Mouse (Mus musculus): ENCODE measurements at regions not wholly inside any gene's neighbourhood (a gene's known extent, or its start where the extent isn't known, plus 50 kb on each side); places are given as distances from the start of the nearest gene placed in this dataset.
A peak's percentile ranks its signal among the peaks of the same experiment; 100 is the strongest.

DNA sequence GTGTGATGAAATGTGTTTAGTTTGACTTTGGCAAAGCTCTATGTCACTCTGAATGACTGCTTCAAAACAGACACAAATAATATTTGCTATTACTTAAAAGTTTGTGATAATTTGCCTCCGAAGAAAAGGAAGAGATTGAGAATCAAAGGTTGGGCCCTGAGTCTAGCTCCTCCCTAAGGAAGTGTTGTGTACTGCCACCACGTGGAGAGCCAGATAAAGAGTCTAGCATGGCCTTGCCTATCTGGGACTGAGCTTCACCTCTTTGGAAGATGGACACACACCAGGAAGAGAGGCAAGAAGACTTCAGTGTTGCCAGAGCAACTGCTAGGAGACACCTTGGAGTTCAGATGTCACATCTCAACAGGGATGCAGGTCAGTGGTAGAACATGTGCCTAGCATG lies 258.5 kb downstream of the Cog6 start:
- DNase-seq (ENCODE audit: low spot score in 2 of 2), result peak; percentile 41 to 66

DNA sequence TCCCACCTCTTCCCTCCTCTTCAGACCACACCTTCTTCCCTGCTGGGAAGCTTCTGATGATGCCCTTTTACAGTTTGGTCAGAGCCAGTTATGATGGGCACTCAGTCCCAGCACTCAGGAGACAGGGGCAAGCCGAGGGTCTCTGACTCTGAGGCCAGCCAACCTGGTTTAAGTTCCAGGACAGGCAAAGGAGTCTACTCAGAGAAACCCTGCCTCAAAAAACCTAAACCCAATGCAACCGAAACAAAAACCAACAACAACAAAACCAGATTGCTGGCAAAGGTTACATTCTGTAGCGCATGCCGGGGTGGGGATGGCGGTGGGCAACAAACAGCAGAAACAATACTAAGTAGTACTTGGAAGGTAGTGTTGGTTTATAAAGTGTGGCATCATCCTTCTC lies 260.2 kb downstream of the Cog6 start:
- no peak for DNase-seq (ENCODE audit: low spot score in 2 of 2)

DNA sequence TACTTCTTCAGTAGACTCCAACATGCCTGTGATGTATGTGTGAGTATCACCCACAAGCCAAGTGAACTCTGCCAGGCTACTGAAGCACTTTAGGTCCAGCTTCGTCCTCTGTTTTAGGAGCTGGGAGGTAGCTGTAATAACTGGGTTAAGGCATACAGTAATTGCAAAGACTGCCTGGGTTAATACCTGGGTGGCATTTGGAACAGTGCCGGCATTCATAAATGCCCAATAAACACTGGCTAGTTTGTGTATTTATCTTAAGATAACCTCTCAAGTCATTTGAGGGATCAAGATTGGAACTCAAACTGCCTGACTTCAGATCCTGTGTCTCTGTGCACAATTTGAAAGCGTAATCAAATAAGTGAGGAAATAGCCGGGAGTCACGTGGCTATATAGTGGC lies 261.0 kb downstream of the Cog6 start:
- no peak for DNase-seq (ENCODE audit: low spot score in 2 of 2)

DNA sequence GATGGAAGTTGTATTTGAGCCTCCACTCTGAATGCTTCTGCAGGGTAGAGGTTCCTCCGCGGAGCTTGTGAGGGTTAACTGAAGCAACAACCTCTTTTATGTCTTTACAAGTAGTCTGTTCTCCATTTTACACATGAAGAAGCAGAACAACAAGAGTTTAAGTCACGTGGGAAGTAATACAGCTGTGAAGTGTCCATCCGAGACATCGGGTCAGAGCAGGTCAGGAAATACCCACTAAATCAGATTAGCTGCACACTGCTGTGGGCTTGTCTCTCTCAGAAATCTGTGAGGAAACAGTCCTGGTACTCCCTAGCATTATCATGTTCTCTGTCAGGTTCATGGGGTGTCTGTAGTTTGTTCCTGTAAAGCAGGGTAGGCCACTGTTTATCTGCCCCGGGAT lies 262.1 kb downstream of the Cog6 start:
- DNase-seq (ENCODE audit: low spot score in 2 of 2), result no peak

DNA sequence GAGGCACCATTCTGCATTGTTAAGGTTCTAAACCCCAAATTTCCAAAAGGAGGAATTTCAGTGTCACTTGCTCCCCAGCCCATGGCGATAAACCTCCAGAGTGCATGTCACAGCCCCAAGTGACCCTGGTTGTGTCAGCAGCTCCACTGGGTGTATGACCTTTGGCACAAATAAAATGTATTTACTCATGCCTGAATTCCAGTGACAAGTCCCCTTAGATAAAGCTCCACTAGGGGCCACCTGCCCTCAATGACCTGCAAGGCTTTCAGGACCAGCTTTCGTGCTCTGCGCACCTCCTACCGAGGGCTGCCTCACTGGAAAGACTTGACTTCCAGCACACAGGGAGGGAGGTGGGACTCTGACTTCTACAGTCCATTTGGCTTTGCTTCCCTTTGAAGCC lies 262.6 kb downstream of the Cog6 start:
- no peak for DNase-seq (ENCODE audit: low spot score in 2 of 2)

DNA sequence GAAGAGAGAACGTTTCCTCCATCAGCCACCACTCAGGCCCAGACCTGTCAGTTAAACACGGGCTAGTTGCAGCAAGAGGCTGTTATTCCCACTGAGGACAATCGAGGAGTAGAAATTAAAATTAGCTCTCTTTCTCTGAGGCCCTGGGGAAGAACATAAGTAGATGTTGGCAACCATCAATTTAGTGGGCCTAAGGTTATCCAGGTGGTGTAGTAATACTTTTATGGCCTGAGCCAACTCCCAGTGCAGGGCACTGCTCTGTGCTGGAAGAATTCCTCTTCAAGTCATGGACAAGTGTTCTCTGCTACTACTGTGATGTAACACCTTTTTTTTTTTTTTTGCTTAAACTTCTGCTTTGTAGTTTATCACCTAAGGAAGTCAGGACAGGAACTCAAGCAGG lies 270.1 kb downstream of the Cog6 start:
- no peak for DNase-seq (ENCODE audit: low spot score in 2 of 2)

DNA sequence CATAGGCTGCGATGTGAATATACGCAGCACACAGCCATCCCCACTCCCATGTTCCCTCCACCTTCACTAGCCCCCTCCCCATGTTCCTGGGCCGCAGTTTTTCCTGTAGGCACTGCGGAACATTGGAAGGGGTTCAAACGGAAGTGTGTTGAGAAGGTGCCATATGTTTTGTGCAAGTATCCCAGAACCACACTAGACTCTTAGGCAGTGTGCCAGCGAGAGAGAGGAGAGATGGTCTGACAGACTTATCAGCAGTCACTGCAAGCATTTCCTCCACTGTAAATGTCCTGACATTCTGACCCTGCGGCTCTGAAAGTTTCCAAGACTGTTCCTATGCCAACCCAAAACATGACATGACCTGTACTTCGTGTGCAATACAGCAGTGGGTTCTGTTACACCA lies 272.7 kb downstream of the Cog6 start:
- no peak for DNase-seq (ENCODE audit: low spot score in 2 of 2)

DNA sequence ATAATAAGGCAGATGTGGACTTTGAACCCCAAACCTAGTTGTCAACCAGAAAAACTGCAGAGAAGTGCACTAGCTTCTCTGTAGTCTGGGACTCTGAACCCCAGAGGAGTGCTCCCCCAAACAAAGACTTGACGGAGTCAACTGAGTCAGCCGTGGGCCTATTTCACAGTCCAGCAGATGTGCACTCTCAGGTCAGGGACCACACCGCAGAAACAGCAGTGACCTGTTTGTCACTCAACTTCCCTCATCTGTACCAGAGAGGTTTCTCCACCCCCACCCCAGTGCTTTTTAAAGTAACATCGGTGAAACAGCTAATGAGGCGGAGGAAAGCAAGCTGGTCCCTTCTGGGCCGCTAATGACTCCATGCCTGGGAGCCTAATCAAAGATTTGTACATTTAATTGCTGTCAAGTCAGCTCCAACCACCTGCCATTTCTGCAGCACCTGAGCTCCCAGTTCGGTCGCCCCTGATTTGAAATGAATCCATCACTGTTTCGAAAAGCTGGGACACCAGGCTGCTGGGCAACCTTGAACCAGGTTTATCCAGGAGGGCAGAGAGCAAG lies 276.5 kb downstream of the Cog6 start:
- no peak for DNase-seq (ENCODE audit: low spot score in 2 of 2)

DNA sequence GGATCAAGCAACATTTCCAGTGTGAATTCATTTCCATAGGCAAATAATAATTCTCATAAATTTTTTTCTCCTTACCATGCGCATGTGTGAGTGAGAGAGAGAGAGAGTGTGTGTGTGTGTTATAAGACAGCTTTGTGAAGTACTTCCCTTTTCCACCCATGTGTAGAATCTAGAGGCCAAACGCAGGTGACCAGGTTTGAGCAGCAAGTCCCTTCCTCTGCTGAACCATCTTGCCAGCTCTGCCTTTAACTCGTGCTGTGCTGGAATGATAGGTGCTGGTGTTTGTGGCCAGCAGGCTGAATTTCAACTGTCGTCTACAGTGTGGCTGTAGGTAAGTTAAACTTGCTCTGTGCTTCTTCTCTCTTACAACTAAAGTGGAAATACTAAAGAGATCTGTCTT lies 277.5 kb downstream of the Cog6 start:
- DNase-seq (ENCODE audit: low spot score in 2 of 2), result no peak

DNA sequence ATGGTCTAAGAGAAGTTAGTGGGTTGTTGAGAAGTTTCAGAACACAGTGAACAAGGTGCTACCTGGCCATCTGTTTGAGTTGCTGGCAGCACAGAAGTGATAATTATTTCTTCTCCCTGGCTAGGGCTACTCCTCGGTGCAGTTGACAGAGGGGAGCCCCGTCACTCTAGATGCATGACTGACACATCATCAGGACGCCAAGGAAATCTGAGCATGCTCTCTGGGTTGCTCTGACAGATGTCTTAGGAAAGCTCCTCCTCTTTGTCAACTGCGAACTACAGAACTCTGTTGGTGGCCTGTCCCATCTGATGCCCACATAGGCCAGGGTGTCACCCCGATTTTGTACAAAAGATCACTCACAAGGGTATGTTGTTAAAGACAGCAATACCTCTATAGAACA lies 278.7 kb downstream of the Cog6 start:
- DNase-seq (ENCODE audit: low spot score in 2 of 2), result no peak

DNA sequence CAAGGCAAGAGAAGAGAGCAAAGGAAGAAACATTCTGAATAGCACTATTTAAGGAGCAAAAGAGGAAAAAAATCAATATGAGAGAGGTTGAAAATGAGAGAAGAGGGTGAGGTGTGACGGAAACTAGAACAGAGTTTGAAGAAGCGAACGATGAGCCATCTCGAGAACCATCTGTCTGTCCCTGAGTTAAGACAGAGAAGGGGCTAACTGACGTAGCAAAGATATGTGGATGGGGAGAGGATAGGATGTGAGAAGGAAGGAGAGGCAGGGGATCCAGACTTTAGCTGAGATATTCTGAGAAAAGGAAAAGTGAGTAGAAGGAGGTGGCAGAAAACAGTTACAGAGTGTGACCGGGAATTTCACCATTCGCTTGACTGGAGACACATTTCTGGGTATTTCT lies 281.1 kb downstream of the Cog6 start:
- no peak for DNase-seq (ENCODE audit: low spot score in 2 of 2)

DNA sequence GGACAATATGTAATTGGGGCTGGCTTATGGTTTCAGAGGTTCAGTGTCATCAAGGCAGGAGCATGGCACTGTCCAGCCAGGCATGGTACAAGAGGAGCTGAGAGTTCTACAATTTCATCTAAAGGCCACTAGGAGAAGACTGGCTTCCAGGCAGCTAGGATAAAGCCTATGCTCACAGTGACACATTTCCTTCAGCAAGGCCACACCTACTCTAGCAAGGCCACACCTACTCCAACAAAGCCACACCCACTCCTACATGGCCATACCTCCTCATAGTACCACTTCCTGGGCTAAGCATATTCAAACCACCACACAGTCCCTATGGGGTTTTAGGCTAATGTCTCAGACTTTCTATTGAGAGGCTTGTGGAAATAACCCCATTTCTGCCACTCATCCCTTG lies 285.1 kb downstream of the Cog6 start:
- no peak for DNase-seq (ENCODE audit: low spot score in 2 of 2)

DNA sequence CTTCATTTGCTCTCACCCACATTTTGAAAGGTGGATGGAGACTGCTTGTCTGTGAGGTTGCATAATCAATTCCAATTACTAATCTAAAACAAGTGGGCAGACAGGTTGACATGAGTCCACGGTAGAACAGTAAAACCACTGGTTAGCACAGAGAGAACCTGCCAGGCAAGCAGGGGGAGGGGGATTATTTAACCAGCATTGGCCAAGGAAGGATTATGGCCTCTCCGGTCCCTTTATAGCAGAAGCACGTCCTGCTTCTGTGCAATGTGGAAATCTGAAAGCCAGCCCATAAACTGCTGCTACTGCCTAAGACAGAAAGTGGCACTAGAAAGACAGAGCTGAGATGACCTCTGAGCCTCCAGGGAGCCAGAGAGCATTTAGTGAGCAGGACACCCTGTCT lies 285.5 kb downstream of the Cog6 start:
- no peak for DNase-seq (ENCODE audit: low spot score in 2 of 2)

DNA sequence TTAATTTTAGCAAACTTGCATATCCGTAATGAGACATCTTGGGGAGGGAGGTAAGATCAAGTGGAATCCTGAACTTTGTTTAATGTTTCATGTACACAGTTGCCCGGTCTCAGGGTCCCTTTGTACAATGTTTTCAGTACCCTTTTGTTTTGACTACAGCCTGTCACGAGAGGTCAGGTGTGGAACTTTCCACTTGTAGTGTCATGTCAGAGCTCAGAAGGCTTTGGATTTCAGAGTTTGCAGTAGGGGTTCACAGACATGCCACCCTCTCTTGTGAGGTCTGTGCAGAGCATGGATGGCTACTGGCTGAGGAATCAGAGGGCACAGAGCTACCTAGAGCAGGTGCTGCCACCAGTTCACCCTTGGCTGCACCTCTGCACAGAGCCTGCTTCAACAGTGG lies 287.3 kb downstream of the Cog6 start:
- DNase-seq (ENCODE audit: low spot score in 2 of 2), result no peak

DNA sequence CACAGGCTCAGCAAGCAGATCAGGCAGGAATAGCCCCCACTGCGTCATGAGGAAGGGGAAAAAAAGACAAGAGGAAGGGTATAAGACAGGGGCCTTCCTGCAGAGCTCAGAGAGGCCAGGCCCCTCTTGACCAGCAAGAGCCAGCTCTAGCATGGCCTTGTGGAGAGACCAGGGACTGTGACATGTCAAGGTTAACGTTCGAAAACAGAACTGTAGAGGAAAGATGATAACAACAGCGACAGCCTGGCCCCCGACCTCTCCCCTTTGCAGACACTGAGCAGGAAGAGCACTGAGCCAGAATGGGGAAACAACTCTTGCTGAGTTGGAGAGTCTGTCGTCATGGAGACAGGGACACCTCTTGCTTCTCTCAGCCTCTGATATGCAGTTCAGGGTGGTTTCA lies 288.2 kb downstream of the Cog6 start:
- DNase-seq (ENCODE audit: low spot score in 2 of 2), result no peak

DNA sequence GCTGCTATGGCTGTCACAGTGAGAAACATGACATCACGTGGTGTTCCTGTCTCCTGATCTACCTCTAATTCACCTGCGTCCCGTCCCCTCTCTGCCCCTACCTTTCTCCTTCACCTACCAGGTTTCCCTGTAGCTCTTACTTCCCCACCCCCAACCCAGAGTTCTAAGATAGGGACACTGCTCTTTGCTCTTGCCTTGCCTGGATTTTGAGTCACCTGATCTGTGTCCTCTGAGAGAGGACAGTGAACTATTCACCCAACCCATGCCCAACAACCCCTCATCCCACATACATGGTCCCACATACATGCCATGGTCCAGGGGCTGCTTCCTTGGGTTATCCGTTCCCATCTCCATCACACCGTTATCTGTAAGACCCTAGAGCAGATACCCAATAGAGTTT lies 288.6 kb downstream of the Cog6 start:
- DNase-seq (ENCODE audit: low spot score in 2 of 2), result no peak

DNA sequence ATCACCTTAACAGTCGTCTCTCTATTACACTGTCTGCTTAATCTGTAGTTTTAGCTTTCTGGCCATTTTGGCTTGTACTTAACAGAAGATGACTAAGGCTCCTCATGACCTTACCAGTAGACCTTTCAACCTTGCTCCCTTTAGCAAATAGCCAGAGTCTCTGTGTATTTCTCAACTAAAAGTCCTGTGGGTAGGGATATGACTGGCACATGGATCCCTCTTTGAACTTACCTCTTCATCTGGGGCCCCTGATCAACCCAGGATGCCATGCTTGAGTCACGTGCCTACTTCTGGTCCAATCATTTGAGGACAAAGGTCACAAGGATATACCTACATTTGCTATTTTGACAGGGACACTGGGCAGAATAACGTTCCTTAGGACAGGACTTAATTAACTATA lies 292.7 kb downstream of the Cog6 start:
- DNase-seq (ENCODE audit: low spot score in 2 of 2), result no peak

DNA sequence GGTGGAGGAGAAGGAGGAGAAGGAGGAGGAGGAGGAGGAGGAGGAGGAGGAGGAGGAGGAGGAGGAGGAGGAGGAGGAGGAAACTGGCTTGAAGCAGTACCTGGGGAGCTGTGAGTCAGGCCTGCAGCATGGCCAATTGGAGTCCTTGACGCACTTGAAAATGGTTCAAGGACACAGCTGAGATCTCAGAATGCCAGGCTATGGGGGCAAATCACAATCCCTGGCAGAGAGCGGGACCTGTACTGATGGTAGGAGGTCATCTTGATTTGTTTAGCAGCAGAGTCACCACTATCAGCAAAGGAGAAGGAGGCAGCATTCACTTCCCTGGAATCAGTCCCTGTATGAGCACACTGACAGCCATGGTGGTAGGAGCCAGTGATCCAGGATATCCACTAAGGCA lies 294.1 kb downstream of the Cog6 start:
- DNase-seq (ENCODE audit: low spot score in 2 of 2), result no peak

DNA sequence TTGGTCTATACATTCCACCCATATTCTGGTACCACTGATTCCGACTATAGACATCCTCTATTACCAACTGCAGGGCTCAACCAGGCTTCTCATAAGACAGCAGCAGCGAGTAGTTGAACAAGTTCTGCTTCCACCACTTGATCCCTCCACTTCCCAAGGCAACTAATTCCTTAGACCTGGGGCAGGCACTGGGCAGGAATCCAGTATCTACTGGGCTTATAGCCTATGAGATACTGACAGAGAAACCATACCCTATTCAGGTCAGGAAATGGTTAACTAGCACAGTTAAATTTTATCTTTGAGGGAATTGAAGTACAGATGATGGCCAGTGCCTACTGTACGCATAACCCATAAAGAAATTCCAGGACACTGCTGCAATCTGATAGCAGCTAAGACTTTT lies 297.9 kb downstream of the Cog6 start:
- no peak for DNase-seq (ENCODE audit: low spot score in 2 of 2)

DNA sequence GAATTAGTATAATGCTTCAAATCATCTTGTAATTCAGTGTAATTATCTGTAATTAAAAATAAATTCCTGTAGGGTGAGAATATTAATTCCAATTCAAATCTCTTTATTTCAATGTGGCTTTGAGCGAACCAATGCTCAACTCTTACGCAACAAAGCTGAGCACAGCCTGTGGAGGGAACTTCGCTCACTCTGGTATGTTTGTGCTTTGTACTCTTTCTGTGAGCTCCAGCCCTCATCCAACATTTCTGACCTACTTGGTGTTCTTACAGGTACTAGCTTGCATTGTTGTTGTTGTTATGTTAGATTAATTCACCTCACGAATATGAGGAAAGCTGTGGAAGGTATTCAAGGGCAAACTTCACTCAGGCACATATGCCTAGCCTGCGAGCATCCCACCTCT lies 299.7 kb downstream of the Cog6 start:
- DNase-seq (ENCODE audit: low spot score in 2 of 2), result no peak

DNA sequence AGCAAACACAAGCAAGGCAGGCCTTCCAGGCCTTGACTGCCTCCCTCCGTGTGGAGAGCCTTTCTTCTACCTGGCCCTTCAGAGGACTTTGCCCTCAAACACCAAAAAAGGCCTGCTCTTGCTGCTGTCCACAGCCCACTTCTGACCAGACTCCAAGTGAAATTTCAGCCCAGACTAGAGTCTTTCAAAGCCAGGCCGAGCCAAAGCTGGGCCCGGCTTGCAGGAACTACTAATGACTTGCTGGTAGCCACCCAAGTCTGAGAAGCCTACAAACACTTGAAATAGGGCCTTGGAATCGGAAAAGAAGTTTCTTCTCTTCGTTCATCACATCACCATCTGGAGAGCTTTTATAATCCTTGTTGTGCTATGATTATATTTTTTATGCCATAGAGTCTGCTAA lies 304.9 kb downstream of the Cog6 start:
- DNase-seq (ENCODE audit: low spot score in 2 of 2), result no peak

DNA sequence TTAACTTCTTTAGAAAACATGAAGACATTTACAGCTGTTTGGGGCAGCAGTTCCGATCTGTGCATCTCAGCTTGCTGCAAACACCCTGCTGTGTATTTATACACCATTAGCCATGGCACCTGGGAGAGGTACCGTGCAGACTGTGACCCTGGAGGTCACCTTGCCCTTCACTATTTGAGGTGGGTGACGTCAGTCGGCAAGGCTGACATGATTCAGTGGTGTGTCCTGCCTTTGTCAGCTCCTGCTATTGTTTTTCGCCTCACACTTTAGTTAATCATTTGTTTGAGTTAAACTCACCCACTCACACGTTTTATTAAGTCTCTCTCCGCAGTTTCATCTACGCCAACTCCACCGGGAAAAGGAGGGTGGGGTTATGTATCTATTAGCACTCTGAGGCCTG lies 305.9 kb downstream of the Cog6 start:
- DNase-seq (ENCODE audit: low spot score in 2 of 2), result no peak

DNA sequence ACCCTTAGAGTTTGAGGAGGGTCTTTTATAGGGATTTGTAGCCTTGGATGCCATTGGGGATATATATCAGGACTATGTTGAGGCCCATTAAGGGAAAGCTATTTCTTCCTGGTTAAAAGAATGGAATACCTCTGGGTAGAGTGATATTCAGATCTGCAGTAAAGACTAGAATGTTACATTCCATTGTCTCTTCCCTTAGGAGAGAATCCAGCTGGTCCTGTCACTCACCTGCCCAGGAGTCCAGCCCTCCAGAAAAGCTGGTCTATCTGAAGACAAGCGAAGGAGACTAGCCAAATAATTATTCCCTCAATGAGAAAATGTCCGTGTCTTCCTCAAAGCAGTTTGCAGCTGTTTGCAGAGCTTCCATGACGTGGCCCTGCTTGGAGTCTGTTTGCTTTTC lies 308.3 kb downstream of the Cog6 start:
- no peak for DNase-seq (ENCODE audit: low spot score in 2 of 2)

DNA sequence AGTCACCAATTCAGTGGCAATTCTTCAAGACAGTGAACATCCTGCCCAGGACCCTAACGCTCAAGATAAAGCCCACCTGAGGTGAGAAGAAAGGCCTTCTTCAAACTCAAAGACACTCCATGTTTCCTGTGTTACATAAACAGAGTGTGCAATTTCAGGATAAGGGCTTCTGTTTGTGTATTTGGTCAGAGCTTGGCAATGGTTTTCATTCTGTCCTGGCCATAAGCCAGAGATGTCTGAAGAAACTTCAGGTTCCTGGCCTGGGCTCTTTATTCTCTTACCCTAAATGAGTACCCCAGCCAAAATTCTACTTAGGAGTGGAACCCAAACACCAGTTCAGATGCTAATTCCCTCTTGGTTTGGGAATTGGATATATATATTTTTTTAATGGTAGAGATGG lies 308.7 kb downstream of the Cog6 start:
- no peak for DNase-seq (ENCODE audit: low spot score in 2 of 2)

DNA sequence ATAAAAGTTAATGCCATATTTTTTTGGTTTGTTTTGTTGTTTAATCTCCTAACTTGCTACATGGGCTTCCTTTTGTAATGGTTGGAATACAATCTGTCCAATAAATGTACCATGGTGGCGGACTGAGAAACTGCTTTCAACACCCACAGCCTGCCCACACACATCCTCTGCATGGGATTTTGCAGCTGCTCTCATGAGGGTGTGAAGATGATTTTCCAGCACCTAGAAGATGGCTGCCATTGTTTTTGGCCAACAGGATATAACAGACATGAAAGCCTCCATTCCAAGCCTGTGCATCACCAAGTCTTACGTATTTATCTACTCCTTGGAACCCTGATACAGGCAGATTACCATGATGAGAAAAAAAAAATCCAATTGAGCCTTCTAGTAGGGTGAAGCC lies 310.4 kb downstream of the Cog6 start:
- no peak for DNase-seq (ENCODE audit: low spot score in 2 of 2)
